Mouse (Mus musculus): ENCODE measurements around the gene Map3k14. TPM values are rescaled to one million over a fixed set of nuclear protein-coding genes. Genes with fewer than 3 reads are reported as not detected.

The Map3k14 gene
- polyA plus RNA-seq (2014; fragmentation: Illumina TruSeq; extraction: RNeasy Lipid Tissue Mini Kit (QIAGEN cat#74804); ENCODE audit: low replicate concordance), result not detected

DNA sequence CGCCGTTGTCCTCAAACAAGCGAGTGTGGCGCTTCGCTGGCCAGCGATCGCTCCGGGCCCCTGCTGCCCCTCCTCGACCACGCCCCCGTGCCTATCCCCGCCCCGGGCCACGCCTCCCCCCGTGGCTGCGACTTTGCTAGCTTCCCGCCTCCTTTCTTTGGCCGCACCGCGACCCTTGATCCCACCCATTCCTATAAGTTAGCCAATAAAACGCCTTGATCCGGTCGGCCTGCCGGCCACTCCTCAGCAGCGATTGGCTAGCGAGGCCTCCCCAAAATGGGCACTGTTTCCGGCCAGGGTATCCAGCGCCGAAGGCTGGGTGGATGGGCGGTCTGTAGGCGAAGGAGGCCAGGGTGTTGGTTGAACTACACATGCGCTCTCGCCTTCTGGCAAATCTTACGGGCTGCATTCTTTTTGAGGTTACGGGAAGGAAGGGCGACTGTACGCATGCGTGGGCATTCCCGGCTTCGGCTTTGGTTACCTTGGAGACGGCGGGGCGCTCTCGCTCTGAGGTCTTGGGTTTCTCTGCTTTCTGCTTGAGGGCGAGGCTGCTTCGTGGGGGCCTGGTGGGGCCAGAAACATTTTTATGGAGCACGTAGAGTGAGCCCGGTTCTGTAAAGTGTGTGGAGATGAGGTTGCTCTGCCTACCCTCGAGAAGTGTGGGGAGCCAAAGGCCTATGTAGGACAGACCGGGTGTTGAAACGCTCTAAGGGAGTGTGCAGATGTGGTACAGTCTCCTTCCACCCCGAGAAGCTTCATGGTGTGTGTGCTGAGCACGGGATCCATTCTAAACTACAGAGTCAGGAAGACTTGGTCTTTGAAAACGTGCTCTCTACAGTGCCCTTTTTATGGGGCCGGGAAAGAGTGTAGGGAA lies at the start of gene Map3k14:
TSS of gene Map3k14 (minus strand) at position 127 of the 874 bp plus-strand sequence.

DNA sequence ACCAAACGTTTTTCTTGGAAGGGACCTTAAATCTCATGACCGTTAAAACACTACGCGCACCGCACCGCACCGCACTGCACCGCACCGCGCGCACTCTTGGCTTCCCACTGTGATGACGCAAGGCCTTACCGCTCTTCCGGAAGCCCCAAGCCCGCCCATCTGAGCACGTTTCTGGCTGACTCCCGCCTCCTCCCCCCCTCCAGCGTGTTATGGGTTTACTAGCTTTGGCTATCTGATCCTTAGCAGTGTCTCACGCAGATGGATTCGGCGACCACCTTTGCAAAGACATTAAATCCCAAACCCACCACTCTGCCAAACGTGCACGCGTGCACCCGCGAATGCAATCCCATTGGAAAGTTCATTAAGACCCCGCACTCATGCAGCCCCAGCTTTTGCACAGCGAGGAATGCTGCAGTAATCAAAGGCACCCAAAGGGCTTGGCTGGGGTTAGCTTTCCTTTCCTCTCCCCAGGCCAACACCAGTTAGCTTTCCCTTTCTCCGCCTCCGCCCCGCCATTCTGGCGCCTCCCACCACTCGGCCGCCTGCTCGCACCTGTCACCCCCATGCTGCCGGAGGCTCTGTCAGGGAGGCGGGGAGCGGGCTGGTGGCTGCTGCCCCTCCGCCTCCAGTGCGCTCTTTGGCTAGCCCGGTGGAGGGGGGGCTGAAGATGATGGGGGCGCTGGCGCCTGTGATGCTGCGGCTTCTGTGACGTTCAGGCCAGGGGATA lies 49.3 kb downstream of the Map3k14 start, which contains the start of gene Spata32:
TSS of gene Spata32 (minus strand) at position 643 of the 727 bp plus-strand sequence.

DNA sequence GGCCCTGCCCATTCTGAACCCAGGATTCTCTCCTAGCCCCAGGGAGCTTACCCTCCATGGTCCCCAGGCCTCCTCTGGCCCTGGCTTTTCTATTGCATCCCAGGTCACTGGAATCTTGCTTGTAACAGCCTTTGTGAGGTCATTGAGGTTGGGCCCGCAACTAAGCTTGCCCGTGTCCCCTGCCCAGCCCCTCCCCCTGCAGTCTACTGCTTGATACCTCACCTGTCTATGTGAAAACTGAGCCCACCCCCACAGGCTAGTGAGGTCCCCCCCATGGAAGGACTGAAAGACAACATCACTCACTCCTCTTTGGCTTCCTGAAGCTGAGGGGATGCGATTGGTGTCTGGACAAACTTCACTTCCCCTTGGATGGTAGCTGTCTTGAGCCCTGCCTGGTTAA lies 58.8 kb downstream of the Map3k14 start, which contains the start of gene 1700023F06Rik:
TSS of gene 1700023F06Rik (minus strand) at position 101 of the 400 bp plus-strand sequence.

DNA sequence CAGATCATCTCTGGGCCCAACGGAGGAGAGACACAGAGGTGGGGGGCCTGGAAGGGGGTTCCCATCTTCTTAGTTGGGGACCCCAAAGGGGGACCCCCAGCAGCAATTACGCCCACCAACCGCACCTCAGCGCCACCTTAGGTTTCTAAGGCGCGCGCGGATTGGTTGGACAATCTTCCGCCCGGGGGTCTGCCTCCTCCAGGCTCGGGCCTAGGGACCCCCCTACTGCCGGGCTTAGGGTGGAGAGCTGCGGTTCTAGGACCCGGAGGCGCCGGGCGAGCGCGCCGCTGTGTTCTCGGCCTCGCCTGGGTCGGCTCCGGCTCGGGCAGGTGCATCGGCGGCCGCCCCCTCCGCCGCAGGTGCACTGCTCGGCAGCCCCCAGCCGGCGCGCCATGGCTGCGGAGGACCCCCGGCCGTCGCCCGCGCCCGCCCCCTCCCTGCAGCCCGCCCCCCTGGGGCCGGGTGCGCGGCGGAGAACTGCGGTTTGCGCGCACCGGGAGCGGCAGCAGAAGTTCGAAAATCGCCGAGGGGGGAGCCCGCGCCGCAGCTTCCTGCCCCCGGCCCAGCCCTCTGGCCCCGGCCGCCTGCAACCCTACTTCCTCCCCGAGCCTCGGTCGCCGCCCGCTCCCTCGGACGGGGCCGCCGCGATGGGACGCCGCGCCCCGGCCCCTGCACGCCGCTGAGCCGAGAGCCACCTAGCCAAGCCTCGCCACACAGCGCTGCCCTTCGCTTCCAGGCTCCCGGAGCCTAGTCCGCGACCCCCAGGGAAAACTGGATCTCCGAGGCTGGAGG lies 96.6 kb downstream of the Map3k14 start, which contains the start of gene Fmnl1:
TSS of gene Fmnl1 (plus strand) at position 614 of the 792 bp plus-strand sequence.

Other genes with a start within 250 kb of the Map3k14 start
- gene Nmt1, start 239.3 kb downstream of the Map3k14 start, polyA plus RNA-seq (2014; fragmentation: Illumina TruSeq; extraction: RNeasy Lipid Tissue Mini Kit (QIAGEN cat#74804); ENCODE audit: low replicate concordance), result 7.2 TPM
- gene Dcakd, start 239.1 kb downstream of the Map3k14 start, polyA plus RNA-seq (2014; fragmentation: Illumina TruSeq; extraction: RNeasy Lipid Tissue Mini Kit (QIAGEN cat#74804); ENCODE audit: low replicate concordance), result 3.3 TPM
- gene Plcd3, start 165.8 kb downstream of the Map3k14 start, polyA plus RNA-seq (2014; fragmentation: Illumina TruSeq; extraction: RNeasy Lipid Tissue Mini Kit (QIAGEN cat#74804); ENCODE audit: low replicate concordance), result not detected
- 7.1 TPM for gene Acbd4, start 165.8 kb downstream of the Map3k14 start, polyA plus RNA-seq (2014; fragmentation: Illumina TruSeq; extraction: RNeasy Lipid Tissue Mini Kit (QIAGEN cat#74804); ENCODE audit: low replicate concordance)
- 34.2 TPM for gene Hexim1, start 151.2 kb downstream of the Map3k14 start, polyA plus RNA-seq (2014; fragmentation: Illumina TruSeq; extraction: RNeasy Lipid Tissue Mini Kit (QIAGEN cat#74804); ENCODE audit: low replicate concordance)
- 0.82 TPM for gene Hexim2, start 135.0 kb downstream of the Map3k14 start, polyA plus RNA-seq (2014; fragmentation: Illumina TruSeq; extraction: RNeasy Lipid Tissue Mini Kit (QIAGEN cat#74804); ENCODE audit: low replicate concordance)
- not detected for gene Fmnl1, start 96.4 kb downstream of the Map3k14 start, polyA plus RNA-seq (2014; fragmentation: Illumina TruSeq; extraction: RNeasy Lipid Tissue Mini Kit (QIAGEN cat#74804); ENCODE audit: low replicate concordance)
- not detected for gene 1700023F06Rik, start 58.9 kb downstream of the Map3k14 start, polyA plus RNA-seq (2014; fragmentation: Illumina TruSeq; extraction: RNeasy Lipid Tissue Mini Kit (QIAGEN cat#74804); ENCODE audit: low replicate concordance)
- not detected for gene Spata32, start 49.0 kb downstream of the Map3k14 start, polyA plus RNA-seq (2014; fragmentation: Illumina TruSeq; extraction: RNeasy Lipid Tissue Mini Kit (QIAGEN cat#74804); ENCODE audit: low replicate concordance)
- gene Arhgap27, start 96.2 kb upstream of the Map3k14 start, polyA plus RNA-seq (2014; fragmentation: Illumina TruSeq; extraction: RNeasy Lipid Tissue Mini Kit (QIAGEN cat#74804); ENCODE audit: low replicate concordance), result 1.1 TPM
- gene Plekhm1, start 145.2 kb upstream of the Map3k14 start, polyA plus RNA-seq (2014; fragmentation: Illumina TruSeq; extraction: RNeasy Lipid Tissue Mini Kit (QIAGEN cat#74804); ENCODE audit: low replicate concordance), result 1.1 TPM
- not detected for gene Lrrc37a, start 237.1 kb upstream of the Map3k14 start, polyA plus RNA-seq (2014; fragmentation: Illumina TruSeq; extraction: RNeasy Lipid Tissue Mini Kit (QIAGEN cat#74804); ENCODE audit: low replicate concordance)